Mouse (Mus musculus) limb, embryonic 10.5 days (tissue): ENCODE measurements around the gene Lbhd2. TPM values are rescaled to one million over a fixed set of nuclear protein-coding genes. Genes with fewer than 3 reads are reported as not detected.

ENCODE experiments used
- DNase-seq: peaks from one replicate; pipeline ENCODE4 v3.0.0-alpha.2; 2017; ENCODE audit warnings: low spot score
- H3K27ac ChIP-seq: fragments of 300-500 bp; sonication (generic); 2 replicates; pipeline ENCODE4 v1.5.1; 2016; ENCODE audit warnings: mild to moderate bottlenecking
- H3K27me3 ChIP-seq: fragments of 300-500 bp; sonication (generic); 2 replicates; pipeline ENCODE4 v1.6.1; 2016; ENCODE audit warnings: low read depth, mild to moderate bottlenecking; ENCODE audit not compliant: poor library complexity, severe bottlenecking
- H3K36me3 ChIP-seq: fragments of 300-500 bp; sonication (generic); 2 replicates; pipeline ENCODE4 v1.6.1; 2016; ENCODE audit warnings: mild to moderate bottlenecking, moderate library complexity
- H3K4me1 ChIP-seq: fragments of 300-500 bp; sonication (generic); 2 replicates; pipeline ENCODE4 v1.6.1; 2016
- H3K4me3 ChIP-seq: fragments of 300-500 bp; sonication (generic); 2 replicates; pipeline ENCODE4 v1.5.1; 2016; ENCODE audit warnings: mild to moderate bottlenecking, moderate library complexity
- H3K9me3 ChIP-seq: fragments of 300-500 bp; sonication (generic); replicated peaks from 2 replicates; pipeline ENCODE4 v1.6.1; 2016; ENCODE audit warnings: mild to moderate bottlenecking
- WGBS: fragments of 180-500 bp; shearing (Covaris S2); methylation state at CpG from one replicate; pipeline ENCODE4 v1.1.7; 2016; 5-methylcytosine and 5-hydroxymethylcytosine counted together
- polyA plus RNA-seq: library from polyadenylated mRNA; unstranded; fragments of >200 nt; fragmentation: Nextera tagmentation; extraction: Ambion mirVana; gene quantifications from 2 replicates; pipeline ENCODE4 v1.2.1, GENCODE M21; 2016

Gene Lbhd2
- polyA plus RNA-seq, 1 experiment from 2014 or later = not detected

DNA sequence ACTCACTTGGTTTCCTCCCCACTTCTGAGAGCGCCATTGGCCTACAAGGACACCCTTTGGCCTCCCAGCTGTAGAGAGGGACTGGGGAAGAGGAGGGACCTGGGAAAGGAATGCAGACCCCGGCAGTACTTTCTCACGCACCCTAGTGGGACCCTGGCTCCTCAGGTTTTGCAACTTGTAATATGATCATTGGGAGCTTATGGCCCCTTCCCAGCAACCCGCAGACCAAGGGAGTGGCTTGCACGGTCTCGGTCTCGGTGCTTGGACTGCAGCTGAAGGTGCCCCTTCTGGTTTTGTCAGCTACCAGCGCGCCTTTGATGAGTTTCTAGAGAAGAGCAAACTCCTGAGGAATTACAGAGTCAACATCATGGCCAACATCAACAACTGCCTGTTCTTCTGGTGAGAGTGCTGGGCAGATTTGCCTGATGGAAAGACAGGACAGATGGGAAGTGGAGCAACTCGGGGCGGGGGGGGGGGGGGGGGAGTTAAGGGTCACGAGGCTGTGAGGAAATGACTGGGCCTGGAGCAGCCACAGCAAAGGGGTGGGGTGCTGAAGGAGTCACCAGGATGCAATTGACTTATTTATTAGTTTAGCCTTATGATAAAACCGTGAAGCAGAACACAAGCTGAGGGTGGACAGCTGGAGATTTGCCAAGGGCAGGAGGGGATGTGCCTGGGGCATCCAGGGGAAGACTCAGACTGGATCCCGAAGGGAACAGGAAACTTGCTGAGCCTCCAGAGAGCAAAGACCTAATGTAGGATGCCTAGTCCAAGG is 42.5 kb downstream of the Lbhd2 start:
- Histone ChIP-seq H3K27ac (no peak overlapping the region), H3K4me1 (peaks cover 63% of the 10 kb centered on the region), H3K4me3 (0 out of 2 replicates have a peak overlapping the region, but pooled peaks have one; percentile 10), H3K27me3 (peaks cover 100% of the 10 kb centered on the region), H3K36me3 (no peaks in the 10 kb centered on the region), H3K9me3 (no peaks in the 10 kb centered on the region)
- 12% methylated on average over 13 of the region's 14 CpGs for WGBS
- no peak for DNase-seq

GRCm38 (mm10) chr12:111450359-111450758 is 43.8 kb downstream of the Lbhd2 start:
- no peaks in the 10 kb centered on the region for H3K9me3 ChIP-seq
- H3K4me3 ChIP-seq = no peak overlapping the region
- no peak for DNase-seq
- H3K36me3 ChIP-seq = no peaks in the 10 kb centered on the region
- WGBS = 44% methylated on average over 6 of the region's 6 CpGs
- peaks cover 100% of the 10 kb centered on the region for H3K27me3 ChIP-seq
- peaks cover 58% of the 10 kb centered on the region for H3K4me1 ChIP-seq
- H3K27ac ChIP-seq = no peak overlapping the region

- WGBS = 80% methylated on average over 7 of the region's 7 CpGs
- H3K4me1 ChIP-seq = peaks cover 57% of the 10 kb centered on the region
- no peak overlapping the region for H3K4me3 ChIP-seq
- H3K27me3 ChIP-seq = peaks cover 100% of the 10 kb centered on the region
- no peak overlapping the region for H3K27ac ChIP-seq
- no peak for DNase-seq
- no peaks in the 10 kb centered on the region for H3K9me3 ChIP-seq
- H3K36me3 ChIP-seq = no peaks in the 10 kb centered on the region
Observed at GRCm38 (mm10) chr12:111451561-111451960, 45.0 kb downstream of the Lbhd2 start.

DNA sequence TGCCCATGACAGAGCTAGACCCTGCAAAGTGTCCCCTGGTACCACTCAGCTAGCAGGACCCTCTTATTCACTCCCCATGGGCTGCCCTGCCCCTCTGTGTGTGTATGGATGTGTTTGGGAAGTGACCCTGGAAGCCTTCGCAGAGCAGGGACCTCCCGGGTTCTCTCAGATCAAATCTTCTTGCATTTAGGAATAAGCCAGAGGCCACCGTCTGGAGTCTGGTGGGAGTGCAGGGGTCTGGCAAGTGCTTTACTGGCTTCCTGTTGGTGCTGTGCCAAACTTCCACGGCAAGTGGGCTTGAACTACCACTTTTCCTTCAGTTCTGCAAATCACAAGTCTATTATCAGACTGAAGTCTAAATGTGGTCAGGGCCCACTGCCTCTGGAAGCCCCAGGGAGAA is 47.4 kb downstream of the Lbhd2 start:
- Histone ChIP-seq H3K4me3 (no peak overlapping the region), H3K27me3 (peaks cover 94% of the 10 kb centered on the region), H3K36me3 (no peaks in the 10 kb centered on the region), H3K4me1 (peaks cover 32% of the 10 kb centered on the region), H3K27ac (no peak overlapping the region), H3K9me3 (no peaks in the 10 kb centered on the region)
- DNase-seq = no peak
- 44% methylated on average over 4 of the region's 4 CpGs for WGBS

GRCm38 (mm10) chr12:111454543-111455280 is 48.1 kb downstream of the Lbhd2 start:
- Histone ChIP-seq H3K9me3 (no peaks in the 10 kb centered on the region), H3K27me3 (peaks cover 90% of the 10 kb centered on the region), H3K27ac (no peak overlapping the region), H3K36me3 (no peaks in the 10 kb centered on the region), H3K4me3 (no peak overlapping the region), H3K4me1 (peaks cover 26% of the 10 kb centered on the region; the same call in 1 of the 2 replicates)
- 68% methylated on average over 10 of the region's 10 CpGs for WGBS
- no peak for DNase-seq

DNA sequence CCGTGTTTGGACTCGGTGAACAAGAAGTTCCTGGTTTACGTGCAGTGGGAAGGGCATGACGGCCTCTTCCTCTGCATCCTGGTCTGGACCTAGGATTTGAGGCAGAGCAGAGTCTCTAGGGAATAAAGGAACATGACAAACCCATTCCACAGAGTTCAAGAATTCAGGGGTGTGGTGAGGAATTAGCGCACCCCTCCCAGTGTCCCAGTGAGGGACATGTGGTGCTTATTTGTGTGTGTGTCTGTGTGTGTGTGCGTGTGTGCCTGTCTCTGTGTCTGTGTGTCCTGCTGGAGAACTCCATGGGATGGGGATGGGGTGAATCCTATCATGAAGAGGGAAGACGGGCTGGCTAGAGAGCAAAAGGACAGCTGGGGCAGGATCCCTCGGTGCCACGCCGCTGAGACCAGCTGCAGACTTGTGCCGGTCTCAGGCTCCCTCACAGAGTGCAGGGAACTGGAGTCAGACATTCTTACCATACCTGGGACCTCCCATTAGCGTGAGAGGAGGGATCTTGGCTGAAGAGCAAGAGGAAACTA is 48.8 kb downstream of the Lbhd2 start:
- 69% methylated on average over 12 of the region's 12 CpGs for WGBS
- Histone ChIP-seq H3K9me3 (no peaks in the 10 kb centered on the region), H3K4me3 (no peak overlapping the region), H3K36me3 (no peaks in the 10 kb centered on the region), H3K27ac (no peak overlapping the region), H3K4me1 (peaks cover 19% of the 10 kb centered on the region; the same call in 1 of the 2 replicates), H3K27me3 (peaks cover 90% of the 10 kb centered on the region)
- DNase-seq = no peak

- 69% methylated on average over 8 of the region's 8 CpGs for WGBS
- H3K27ac ChIP-seq = no peak overlapping the region
- no peaks in the 10 kb centered on the region for H3K36me3 ChIP-seq
- no peak for DNase-seq
- peaks cover 90% of the 10 kb centered on the region for H3K27me3 ChIP-seq
- no peaks in the 10 kb centered on the region for H3K9me3 ChIP-seq
- no peak overlapping the region for H3K4me3 ChIP-seq
- peaks cover 15% of the 10 kb centered on the region; the same call in 1 of the 2 replicates for H3K4me1 ChIP-seq
Observed at GRCm38 (mm10) chr12:111455860-111456259, 49.3 kb downstream of the Lbhd2 start.

DNA sequence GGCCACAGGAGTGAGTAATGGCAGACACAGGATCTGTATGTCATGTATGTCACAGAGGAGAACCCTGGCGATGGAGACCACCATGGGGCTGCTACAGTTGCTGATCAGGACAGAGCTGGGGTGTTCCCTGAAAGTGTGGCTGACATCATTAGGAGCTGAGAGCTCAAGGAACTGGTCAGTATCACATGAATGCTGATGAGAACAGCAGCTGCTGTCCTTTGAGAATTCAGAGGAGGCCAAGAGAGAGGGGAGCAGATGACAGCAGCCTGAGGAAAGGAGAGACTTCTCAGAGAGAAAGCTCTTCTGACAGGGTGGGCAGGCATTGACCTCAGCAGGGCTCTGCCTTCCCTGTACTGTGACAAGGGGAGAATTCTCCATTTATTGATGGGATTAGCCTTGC is 51.1 kb downstream of the Lbhd2 start:
- Histone ChIP-seq H3K9me3 (no peaks in the 10 kb centered on the region), H3K4me1 (peaks cover 15% of the 10 kb centered on the region; the same call in 1 of the 2 replicates), H3K4me3 (no peak overlapping the region), H3K27me3 (peaks cover 82% of the 10 kb centered on the region), H3K27ac (no peak overlapping the region), H3K36me3 (no peaks in the 10 kb centered on the region)
- 83% methylated on average over 1 of the region's 1 CpGs for WGBS
- DNase-seq = no peak

Other genes with a start within 250 kb of the Lbhd2 start
- gene Traf3, start 240.4 kb upstream of the Lbhd2 start, polyA plus RNA-seq = 9.6 and 10.9 TPM in 2 replicates
- not detected in 2 replicates for gene 4930595D18Rik, start 222.3 kb upstream of the Lbhd2 start, polyA plus RNA-seq
- 0.30 and 0.33 TPM in 2 replicates for gene Amn, start 135.7 kb upstream of the Lbhd2 start, polyA plus RNA-seq
- gene Cdc42bpb, start 29.1 kb upstream of the Lbhd2 start, polyA plus RNA-seq = 30.4 and 32.0 TPM in 2 replicates
- gene Exoc3l4, start 10.2 kb downstream of the Lbhd2 start, polyA plus RNA-seq = 5.1 and 6.5 TPM in 2 replicates
- gene Tnfaip2, start 35.7 kb downstream of the Lbhd2 start, polyA plus RNA-seq = 4.3 and 6.0 TPM in 2 replicates
- 11.4 and 13.7 TPM in 2 replicates for gene Gm266, start 79.0 kb downstream of the Lbhd2 start, polyA plus RNA-seq
- gene Eif5, start 131.2 kb downstream of the Lbhd2 start, polyA plus RNA-seq = 669 and 688 TPM in 2 replicates
- 47.4 and 50.6 TPM in 2 replicates for gene Mark3, start 167.7 kb downstream of the Lbhd2 start, polyA plus RNA-seq